Mouse (Mus musculus) megakaryocyte-erythroid progenitor cell, adult 5-6 weeks (primary cell): ENCODE results near the gene Barhl1. TPM values are rescaled to one million over a fixed set of nuclear protein-coding genes. Genes with fewer than 3 reads are reported as not detected.

Experiments used
- ATAC-seq: replicated peaks from 2 replicates; pipeline ENCODE4 v1.8.0; 2016; ENCODE audit warnings: mild to moderate bottlenecking, inconsistent platforms; ENCODE audit not compliant: severe bottlenecking, poor library complexity, low FRiP score, low TSS enrichment
- total RNA-seq, 2 experiments: library from RNA; stranded (forward) in 1 of 2; stranded (reverse) in 1 of 2; fragments of 200-1000, 215-1000 nt in 1 of 2; fragments of >200 nt in 1 of 2; fragmentation: Nextera tagmentation in 1 of 2; gene quantifications; 2 replicates each; pipeline ENCODE4 v1.2.3; 2014 to 2017

The Barhl1 gene
- total RNA-seq (2014; fragmentation: Nextera tagmentation) (0.27 TPM in 1 of 2 replicates, not detected in the other), total RNA-seq (2017) (not detected in 2 replicates)

GRCm38 (mm10) chr2:28916513-28916865 lies at the start of gene Barhl1:
TSS of gene Barhl1 (minus strand) at chr2:28916668.
- no peak for ATAC-seq

GRCm38 (mm10) chr2:28963565-28963964 lies 47.1 kb upstream of the Barhl1 start:
- no peak for ATAC-seq

- no peak for ATAC-seq
Measured at GRCm38 (mm10) chr2:28961636-28962035, 45.2 kb upstream of the Barhl1 start.

DNA sequence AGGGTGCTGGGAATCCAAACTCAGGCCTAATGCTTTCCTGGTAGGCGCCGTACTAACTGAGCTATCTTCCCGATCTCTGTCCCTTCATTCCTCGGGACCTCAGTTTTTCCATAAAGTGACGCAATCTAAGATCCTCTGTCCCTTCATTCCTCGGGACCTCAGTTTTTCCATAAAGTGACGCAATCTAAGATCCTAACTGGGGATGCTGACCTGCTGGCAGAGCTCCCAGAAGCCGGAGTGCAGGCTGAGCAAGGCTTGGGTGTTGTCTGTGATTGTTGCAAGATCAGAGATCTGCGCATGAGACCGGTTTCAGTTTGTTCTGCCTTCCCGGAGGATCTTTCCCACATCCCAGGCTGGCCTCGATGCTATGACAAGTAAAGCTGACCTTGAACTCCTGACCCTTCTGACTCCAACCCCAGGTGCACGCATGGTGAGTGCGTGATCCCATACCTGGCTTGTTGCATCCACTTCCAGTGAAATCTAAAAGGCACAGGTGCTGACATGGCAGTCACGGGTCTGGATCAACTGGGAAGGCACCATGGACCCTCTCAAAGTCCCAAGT lies 44.6 kb upstream of the Barhl1 start:
- no peak for ATAC-seq

DNA sequence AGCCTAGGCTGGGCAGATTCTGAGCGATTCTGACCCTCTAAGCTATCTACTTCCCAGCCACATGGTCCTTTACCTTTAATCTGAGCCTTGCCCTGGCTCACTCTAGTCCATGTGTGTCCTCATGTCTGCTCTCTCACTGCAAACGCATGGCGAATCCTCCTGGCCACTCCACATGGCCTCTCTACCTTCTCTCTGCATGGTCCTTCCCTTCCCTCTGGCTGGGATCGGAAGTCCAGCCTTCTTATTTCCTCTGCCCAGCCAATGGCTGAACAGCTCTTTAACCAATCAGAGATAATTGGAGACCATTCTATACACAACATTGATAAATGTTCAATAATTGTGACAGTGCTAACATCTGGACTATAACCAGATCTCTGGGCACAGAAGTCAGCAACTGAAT lies 40.4 kb upstream of the Barhl1 start:
- no peak for ATAC-seq

DNA sequence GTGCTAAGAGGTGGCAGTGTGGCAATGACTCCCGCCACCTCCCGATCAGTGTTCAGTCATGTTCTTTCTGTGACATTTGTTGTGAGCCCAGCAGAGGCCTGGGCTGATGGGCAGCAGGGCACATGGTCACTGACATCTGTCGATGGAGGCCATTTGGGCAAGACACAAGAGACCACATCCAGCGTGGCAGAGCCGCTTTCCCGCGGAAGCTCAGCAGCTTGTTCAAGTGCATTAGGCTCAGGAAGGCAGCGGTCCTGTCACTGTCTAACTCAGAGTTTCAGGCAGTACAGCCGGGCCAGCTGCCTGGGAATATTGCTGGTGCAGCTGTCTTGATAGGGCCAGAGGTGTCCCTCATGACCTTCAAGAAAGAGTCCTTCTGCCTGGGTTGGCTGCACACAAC lies 38.1 kb upstream of the Barhl1 start:
- ATAC-seq, result no peak

DNA sequence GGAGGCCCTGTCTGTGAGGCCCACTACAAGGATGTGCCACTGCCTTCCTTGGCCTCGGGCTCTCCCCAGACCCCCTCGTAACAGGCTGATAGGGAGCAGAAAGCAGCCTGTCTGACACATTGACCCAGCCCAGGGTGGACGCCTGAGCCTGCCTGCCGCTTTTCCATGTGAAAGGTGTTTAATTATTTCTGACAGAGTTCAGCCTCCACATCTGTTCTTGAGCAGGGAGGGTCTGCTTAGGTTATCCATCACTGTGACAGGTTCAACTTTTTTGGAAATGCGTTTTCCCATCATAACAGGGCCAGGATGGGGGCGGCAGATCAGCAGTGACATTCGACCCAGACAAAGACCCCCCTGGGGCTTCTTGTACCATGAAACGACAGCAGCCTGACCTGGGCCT lies 36.5 kb upstream of the Barhl1 start:
- no peak for ATAC-seq

- no peak for ATAC-seq
Measured at GRCm38 (mm10) chr2:28946312-28946711, 29.8 kb upstream of the Barhl1 start.

- ATAC-seq, result no peak
Measured at GRCm38 (mm10) chr2:28945388-28945787, 28.9 kb upstream of the Barhl1 start.

- no peak for ATAC-seq
Measured at GRCm38 (mm10) chr2:28943666-28944516, 27.4 kb upstream of the Barhl1 start.

- no peak for ATAC-seq
Measured at GRCm38 (mm10) chr2:28938997-28939396, 22.5 kb upstream of the Barhl1 start.

DNA sequence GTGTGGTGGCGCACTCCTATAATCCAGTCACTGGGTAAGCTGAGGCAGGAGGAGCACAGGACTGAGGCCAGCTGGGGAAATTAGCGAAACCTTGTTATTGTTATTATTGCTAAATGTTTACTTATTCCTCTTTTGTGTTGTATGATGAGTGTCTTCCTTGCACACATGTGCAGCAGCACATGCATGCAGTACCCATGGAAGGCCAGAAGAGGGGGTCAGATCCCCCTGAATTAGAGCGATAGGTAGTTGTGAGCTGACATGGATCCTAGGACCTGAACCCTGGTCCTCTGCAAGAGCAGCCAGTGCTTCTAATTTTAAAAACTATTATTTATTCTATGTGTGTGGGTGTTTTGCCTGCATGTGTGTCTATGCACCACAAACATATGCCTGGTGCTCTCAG lies 14.1 kb upstream of the Barhl1 start:
- ATAC-seq, result no peak

GRCm38 (mm10) chr2:28923912-28924311 lies 7.4 kb upstream of the Barhl1 start:
- peak; percentile 53; the same call in 1 of the 2 replicates for ATAC-seq

DNA sequence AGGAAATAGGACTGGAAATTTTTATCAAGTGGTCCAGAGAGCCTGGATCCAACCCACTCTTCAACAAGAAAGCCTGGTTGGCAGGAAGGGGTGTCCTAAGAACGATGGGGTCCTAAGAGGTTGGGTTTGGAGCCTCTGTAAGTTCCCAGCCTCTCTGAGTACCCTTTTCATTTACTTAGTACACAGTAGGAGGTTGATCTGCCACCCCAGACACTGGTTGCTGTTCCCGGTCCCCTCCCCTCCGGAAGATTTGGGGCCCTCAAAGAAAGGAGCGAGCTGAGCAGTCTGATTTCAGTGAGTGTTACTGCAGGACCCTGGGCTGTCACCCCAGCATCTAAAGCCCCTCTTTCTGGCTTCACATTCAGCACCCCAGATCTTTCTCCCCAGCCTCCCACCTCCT lies 2.5 kb upstream of the Barhl1 start:
- no peak for ATAC-seq

DNA sequence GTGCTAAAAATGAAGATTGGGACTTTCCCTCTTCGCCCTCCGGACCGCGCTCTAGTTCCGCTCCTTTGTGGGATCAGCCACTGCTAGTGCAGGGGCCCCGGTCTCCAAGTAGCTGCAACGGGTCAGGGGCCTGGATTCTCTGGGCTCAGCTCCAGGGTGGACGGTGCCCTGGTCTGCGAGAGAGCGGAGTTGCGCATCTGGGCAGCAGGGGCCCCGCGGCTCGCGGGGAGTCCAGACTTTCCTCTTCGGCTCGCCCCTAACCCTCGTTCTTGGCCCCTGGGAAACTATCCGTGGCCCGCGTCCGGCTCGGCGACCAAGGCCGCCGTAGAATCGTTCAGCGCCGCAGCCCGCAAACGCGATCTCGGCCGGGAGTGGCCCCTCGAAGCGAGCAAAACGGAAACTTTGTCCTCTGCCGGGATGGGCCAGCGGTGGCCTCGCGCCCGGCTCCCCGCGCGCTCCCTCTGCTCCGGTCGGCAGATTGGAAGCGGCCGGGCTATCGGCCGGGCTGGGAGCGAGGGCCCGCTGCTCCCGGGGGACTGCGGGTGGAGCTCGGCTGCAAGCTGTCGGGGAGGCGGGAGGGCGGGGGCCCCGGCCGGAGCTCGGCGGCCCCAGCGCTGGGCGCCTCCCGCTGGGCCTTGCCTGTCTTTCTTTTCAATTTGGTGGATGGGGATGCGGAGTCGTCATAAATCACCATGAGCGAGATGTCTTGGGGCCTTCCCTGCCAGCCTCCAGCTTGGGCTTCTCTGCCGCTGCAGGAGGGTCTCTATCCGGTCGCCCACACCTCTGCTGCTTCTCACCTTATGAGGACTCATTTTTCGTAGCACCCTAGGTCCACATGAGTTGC lies 1.3 kb upstream of the Barhl1 start:
- ATAC-seq, result no peak

- ATAC-seq, result no peak
Measured at GRCm38 (mm10) chr2:28917156-28917517, 669 bp upstream of the Barhl1 start.

- ATAC-seq, result peak; percentile 60
Measured at GRCm38 (mm10) chr2:28915768-28916512, 528 bp downstream of the Barhl1 start.

DNA sequence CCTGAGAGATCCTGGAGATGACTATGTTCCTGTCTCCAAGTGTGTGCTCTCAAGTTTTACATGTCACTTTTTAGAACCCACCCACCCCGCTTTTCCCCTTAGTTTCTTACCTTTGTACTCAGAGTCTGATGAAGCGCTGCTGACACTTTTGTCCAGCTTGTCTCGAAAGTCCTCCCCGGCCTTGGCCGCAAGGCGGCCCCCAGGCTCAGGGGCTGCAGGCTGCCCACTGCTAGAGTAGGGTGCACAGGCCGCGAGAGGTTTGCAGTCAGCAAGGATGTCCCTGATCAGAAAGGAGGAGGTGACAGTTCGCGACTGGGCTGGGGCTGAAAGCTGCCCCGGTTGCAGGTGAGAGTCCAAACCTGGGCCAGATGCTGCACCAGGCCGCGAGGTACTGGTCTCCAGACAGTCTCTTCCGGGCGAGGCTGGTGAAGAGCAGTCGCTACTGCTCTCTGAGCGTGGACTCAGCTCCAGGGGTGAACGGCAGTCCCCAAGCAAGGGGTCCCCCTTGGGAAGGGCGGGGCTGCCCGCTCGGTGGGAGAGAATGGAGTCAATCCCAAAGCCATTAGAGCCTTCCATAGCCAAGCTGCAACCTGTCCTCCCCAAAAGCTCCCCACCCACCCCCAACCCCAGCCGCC lies 1.2 kb downstream of the Barhl1 start:
- ATAC-seq, result no peak

DNA sequence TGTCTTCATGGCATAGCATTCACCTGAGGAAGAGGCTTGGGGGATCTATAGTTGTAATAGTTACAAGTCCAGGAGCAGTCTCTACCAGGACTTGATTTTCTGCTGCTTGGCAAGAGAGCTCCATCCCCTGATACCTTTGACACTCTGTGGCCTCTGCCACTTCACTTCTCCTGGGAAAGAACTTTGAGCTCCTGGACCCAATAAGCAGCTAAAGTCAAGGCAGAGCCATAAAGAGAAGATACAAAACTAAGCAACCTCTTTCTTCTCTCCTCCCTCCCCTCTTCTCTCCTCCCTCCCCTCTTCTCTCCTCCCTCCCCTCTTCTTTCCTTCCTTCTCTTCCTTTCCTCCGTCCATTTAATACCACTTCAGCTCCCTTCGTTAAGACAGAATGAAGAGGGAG lies 2.3 kb downstream of the Barhl1 start:
- no peak for ATAC-seq
